Comparison of ENCODE assay signal across 26 mouse cellular contexts in genomic region chr6:89658931-89659330, GRCm38 (mm10). TPM values are rescaled to one million over a fixed set of nuclear protein-coding genes. Genes with fewer than 3 reads are reported as not detected.
DNase-seq lines count a peak whose midpoint lies in the region; ATAC-seq and TF ChIP-seq lines count a peak whose summit lies in the region.
"Had no signal": no experiment of that assay in that cellular context is flagged by ENCODE, and none has a peak within 500 bp of the region (broad histone marks: within the 10 kb centered on the region; RNA-seq: fewer than 3 reads in every experiment).

No protein-coding gene starts in this region.

- no peak for TF ChIP-seq CTCF in heart, postnatal 0 days (IDR thresholded peaks at IDR 0.05; ENCODE audit: low read depth)

- H3K4me2 ChIP-seq in heart, embryonic 11.5 days = no peak overlapping the region
- H3K4me2 ChIP-seq in heart, embryonic 15.5 days = no peak overlapping the region
- H3K4me2 ChIP-seq in heart, postnatal 0 days (ENCODE audit: low read depth, low read length) = no peak overlapping the region
- H3K4me2 ChIP-seq: embryonic facial prominence, embryonic 13.5 days; embryonic facial prominence, embryonic 15.5 days; forebrain, embryonic 12.5 days had no signal

- no peak overlapping the region for H3K4me3 ChIP-seq in heart, embryonic 11.5 days (ENCODE audit: low read depth, low read length)
- H3K4me3 ChIP-seq in heart, embryonic 15.5 days = no peak overlapping the region
- H3K4me3 ChIP-seq in heart, embryonic 10.5 days = no peak overlapping the region
- no peak overlapping the region for H3K4me3 ChIP-seq in heart, postnatal 0 days (ENCODE audit: low read depth, low read length)
- H3K4me3 ChIP-seq: embryonic facial prominence, embryonic 13.5 days; embryonic facial prominence, embryonic 15.5 days; erythroblast, embryonic 14.5 days; forebrain, embryonic 10.5 days; forebrain, embryonic 12.5 days had no signal

- WGBS in heart, embryonic 11.5 days (ENCODE audit: insufficient replicate concordance) = 82% methylated on average over 6 of the region's 6 CpGs
- 75% methylated on average over 6 of the region's 6 CpGs for WGBS in heart, embryonic 15.5 days
- WGBS in heart, embryonic 10.5 days = 84% methylated on average over 6 of the region's 6 CpGs
- WGBS in heart, postnatal 0 days = 72% methylated on average over 6 of the region's 6 CpGs

- TF ChIP-seq EP300 in heart, postnatal 0 days (IDR thresholded peaks at IDR 0.05; ENCODE audit: low read depth) = no peak

- H3K27me3 ChIP-seq in heart, embryonic 11.5 days (ENCODE audit: control insufficient read depth, insufficient read depth, low read length) = no peaks in the 10 kb centered on the region
- H3K27me3 ChIP-seq in heart, embryonic 15.5 days = no peaks in the 10 kb centered on the region
- no peaks in the 10 kb centered on the region for H3K27me3 ChIP-seq in heart, embryonic 10.5 days (ENCODE audit: insufficient read depth, poor library complexity, severe bottlenecking)
- H3K27me3 ChIP-seq in heart, postnatal 0 days (ENCODE audit: control insufficient read depth, insufficient read depth, low read length) = no peaks in the 10 kb centered on the region
- H3K27me3 ChIP-seq: embryonic facial prominence, embryonic 13.5 days; embryonic facial prominence, embryonic 15.5 days; forebrain, embryonic 12.5 days had no signal

- H3K4me1 ChIP-seq in heart, embryonic 11.5 days (ENCODE audit: control insufficient read depth, insufficient read depth, low read length) = no peaks in the 10 kb centered on the region; the same call in 1 of the 2 replicates
- H3K4me1 ChIP-seq in heart, embryonic 15.5 days (replicated peaks) = peaks cover 17% of the 10 kb centered on the region
- H3K4me1 ChIP-seq in heart, embryonic 10.5 days = peaks cover 11% of the 10 kb centered on the region; the same call in 1 of the 2 replicates
- H3K4me1 ChIP-seq in heart, postnatal 0 days (ENCODE audit: control insufficient read depth, insufficient read depth) = peaks cover 15% of the 10 kb centered on the region
- H3K4me1 ChIP-seq: embryonic facial prominence, embryonic 13.5 days; embryonic facial prominence, embryonic 15.5 days; forebrain, embryonic 10.5 days; forebrain, embryonic 12.5 days had no signal

- no peaks in the 10 kb centered on the region for H3K9me3 ChIP-seq in heart, embryonic 11.5 days (replicated peaks; ENCODE audit: control insufficient read depth, low read length)
- H3K9me3 ChIP-seq in heart, embryonic 15.5 days (replicated peaks) = no peaks in the 10 kb centered on the region
- no peaks in the 10 kb centered on the region for H3K9me3 ChIP-seq in heart, embryonic 10.5 days
- H3K9me3 ChIP-seq in heart, postnatal 0 days (replicated peaks; ENCODE audit: control insufficient read depth, low read length) = no peaks in the 10 kb centered on the region
- H3K9me3 ChIP-seq: embryonic facial prominence, embryonic 13.5 days; embryonic facial prominence, embryonic 15.5 days; forebrain, embryonic 10.5 days; forebrain, embryonic 12.5 days had no signal

- DNase-seq in heart, adult 18-20 months = peak; percentile 43 to 45
- DNase-seq in heart, embryonic 10.5 days (ENCODE audit: low spot score) = no peak
- DNase-seq in heart, postnatal 0 days (ENCODE audit: low spot score) = no peak
- DNase-seq in heart, adult 8-10 months (ENCODE audit: low spot score) = no peak
- DNase-seq: cerebellum, adult 11 months; cerebellum, adult 18-20 months; cerebellum, adult 8-10 months; cerebellum, adult 9-11 months; cerebellum, postnatal 36 days had no signal

- no peak overlapping the region for H3K9ac ChIP-seq in heart, embryonic 11.5 days (ENCODE audit: low read depth, low read length)
- H3K9ac ChIP-seq in heart, embryonic 15.5 days = no peak overlapping the region
- H3K9ac ChIP-seq in heart, postnatal 0 days (replicated peaks; ENCODE audit: low read depth, low read length) = no peak overlapping the region
- H3K9ac ChIP-seq: embryonic facial prominence, embryonic 13.5 days; embryonic facial prominence, embryonic 15.5 days; forebrain, embryonic 12.5 days had no signal

- ATAC-seq in heart, embryonic 11.5 days (replicated peaks; ENCODE audit: insufficient number of reproducible peaks, low FRiP score, low TSS enrichment) = no peak
- ATAC-seq in heart, embryonic 15.5 days (replicated peaks; ENCODE audit: insufficient number of reproducible peaks, insufficient read depth, low FRiP score, low read depth) = no peak
- no peak for ATAC-seq in heart, postnatal 0 days (ENCODE audit: insufficient read depth, low read depth)
- ATAC-seq: forebrain, embryonic 14.5 days had no signal

- H3K27ac ChIP-seq in heart, embryonic 11.5 days (ENCODE audit: low read depth, low read length) = no peak overlapping the region
- H3K27ac ChIP-seq in heart, embryonic 15.5 days = peak overlapping the region; percentile 77; the same call in 1 of the 2 replicates
- no peak overlapping the region for H3K27ac ChIP-seq in heart, embryonic 10.5 days
- H3K27ac ChIP-seq in heart, postnatal 0 days (ENCODE audit: low read depth) = peak overlapping the region; percentile 79
- H3K27ac ChIP-seq: embryonic facial prominence, embryonic 13.5 days; embryonic facial prominence, embryonic 15.5 days; forebrain, embryonic 10.5 days; forebrain, embryonic 12.5 days had no signal

- no peaks in the 10 kb centered on the region for H3K36me3 ChIP-seq in heart, embryonic 11.5 days (ENCODE audit: control insufficient read depth, insufficient read depth, low read length)
- H3K36me3 ChIP-seq in heart, embryonic 15.5 days = peaks cover 2% of the 10 kb centered on the region; the same call in 1 of the 2 replicates
- peaks cover 3% of the 10 kb centered on the region; the same call in 1 of the 2 replicates for H3K36me3 ChIP-seq in heart, embryonic 10.5 days
- H3K36me3 ChIP-seq in heart, postnatal 0 days (replicated peaks; ENCODE audit: control insufficient read depth, insufficient read depth, low read length) = peaks cover 14% of the 10 kb centered on the region
- H3K36me3 ChIP-seq: embryonic facial prominence, embryonic 15.5 days; forebrain, embryonic 12.5 days had no signal

RNA-seq across cellular contexts. Expression of gene Txnrd3, which starts 15.1 kb away (rescaled TPM):
- 10 to 100 TPM; 14.6 to 17.1 TPM for total RNA-seq in heart, adult 18-20 months (2021)
- polyA plus RNA-seq in heart, embryonic 11.5 days (2014; fragmentation: Nextera tagmentation; extraction: Ambion mirVana) = 8.7 and 10.4 TPM in 2 replicates
- 12.9 and 14.1 TPM in 2 replicates for polyA plus RNA-seq in heart, embryonic 15.5 days (2015; fragmentation: Nextera tagmentation; extraction: Ambion mirVana)
- 8.7 and 10.3 TPM in 2 replicates for polyA plus RNA-seq in heart, embryonic 10.5 days (2016; fragmentation: Nextera tagmentation; extraction: Ambion mirVana)
- total RNA-seq in heart, postnatal 0 days (2014; rRNA removed; ENCODE audit: low replicate concordance) = 16.8 and 20.1 TPM in 2 replicates
- polyA plus RNA-seq in heart, postnatal 0 days (2015; fragmentation: Nextera tagmentation; extraction: Ambion mirVana) = 23.3 and 28.2 TPM in 2 replicates
- total RNA-seq in heart, adult 8-10 months (2022) = 10 to 100 TPM; 14.6 to 17.0 (median 15.0) TPM
- polyA plus RNA-seq: erythroblast, embryonic 14.5 days had no signal

RNA-seq across cellular contexts. Expression of gene Vmn1r40, which starts 48.4 kb away (rescaled TPM):
- not detected for total RNA-seq in heart, adult 18-20 months (2021)
- not detected in 2 replicates for polyA plus RNA-seq in heart, embryonic 11.5 days (2014; fragmentation: Nextera tagmentation; extraction: Ambion mirVana)
- polyA plus RNA-seq in heart, embryonic 15.5 days (2015; fragmentation: Nextera tagmentation; extraction: Ambion mirVana) = not detected in 2 replicates
- not detected in 2 replicates for polyA plus RNA-seq in heart, embryonic 10.5 days (2016; fragmentation: Nextera tagmentation; extraction: Ambion mirVana)
- not detected in 2 replicates for total RNA-seq in heart, postnatal 0 days (2014; rRNA removed; ENCODE audit: low replicate concordance)
- not detected in 2 replicates for polyA plus RNA-seq in heart, postnatal 0 days (2015; fragmentation: Nextera tagmentation; extraction: Ambion mirVana)
- total RNA-seq in heart, adult 8-10 months (2022) = not detected
- total RNA-seq: adrenal gland, adult 2 months; adrenal gland, postnatal 10 days; adrenal gland, postnatal 25 days; adrenal gland, postnatal 4 days; common myeloid progenitor, adult 5-6 weeks; ES-E14; MEL had no signal
- polyA plus RNA-seq: adrenal gland, adult 2 months; C2C12; embryonic facial prominence, embryonic 11.5 days; embryonic facial prominence, embryonic 13.5 days; embryonic facial prominence, embryonic 15.5 days; erythroblast, embryonic 14.5 days; forebrain, embryonic 10.5 days; forebrain, embryonic 12.5 days; forebrain, embryonic 14.5 days had no signal

Comparison
In these comparisons a context has a peak if more than half of its experiments do, and no peak if none do; other contexts are left out.
1. DNase-seq: peak in heart, adult 18-20 months (2 of 2); none in heart, embryonic 10.5 days (single experiment), heart, postnatal 0 days (single experiment) and heart, adult 8-10 months (single experiment).
2. H3K27ac ChIP-seq: peak in heart, embryonic 15.5 days (single experiment) and heart, postnatal 0 days (single experiment); none in heart, embryonic 11.5 days (single experiment) and heart, embryonic 10.5 days (single experiment).